Mouse (Mus musculus) megakaryocyte, embryonic 14.5 days (primary cell): ENCODE results near the gene Sh2d5. TPM values are rescaled to one million over a fixed set of nuclear protein-coding genes. Genes with fewer than 3 reads are reported as not detected.

ENCODE experiments used
- H3K27me3 ChIP-seq: replicated peaks from 2 replicates; pipeline ENCODE3; 2012; ENCODE audit warnings: inconsistent platforms
- H3K36me3 ChIP-seq: replicated peaks from 2 replicates; pipeline ENCODE3; 2012; ENCODE audit warnings: low read length, inconsistent platforms, mixed read lengths
- H3K4me1 ChIP-seq: 2 replicates; pipeline ENCODE4 v1.6.1; 2012; ENCODE audit warnings: inconsistent platforms
- H3K4me3 ChIP-seq: replicated peaks from 2 replicates; pipeline ENCODE3; 2012; ENCODE audit warnings: moderate library complexity, mild to moderate bottlenecking, inconsistent platforms
- H3K9me3 ChIP-seq: 2 replicates; pipeline ENCODE4 v1.6.1; 2012; ENCODE audit warnings: inconsistent platforms
- FLI1 ChIP-seq: IDR thresholded peaks from 2 replicates; pipeline ENCODE4 v1.6.1; 2012; ENCODE audit warnings: low read length, inconsistent platforms, mixed read lengths
- GATA1 ChIP-seq: IDR thresholded peaks from 3 replicates; pipeline ENCODE4 v1.6.1; 2012; ENCODE audit warnings: mixed read lengths, low read length, inconsistent platforms, borderline replicate concordance
- polyA plus RNA-seq: library from polyadenylated mRNA; stranded (reverse); fragments of >175 nt; gene quantifications from 2 replicates; pipeline ENCODE4 v1.2.3, GENCODE M21; 2012; ENCODE audit warnings: low replicate concordance; ENCODE audit not compliant: insufficient read depth

Gene Sh2d5
- polyA plus RNA-seq, 1 experiment, result 11.4 TPM

- no peaks in the 10 kb centered on the region for H3K27me3 ChIP-seq
- peaks cover 64% of the 10 kb centered on the region for H3K36me3 ChIP-seq
- no peaks in the 10 kb centered on the region for H3K9me3 ChIP-seq
- peaks cover 49% of the 10 kb centered on the region for H3K4me1 ChIP-seq
- TF ChIP-seq GATA1 (no peak), FLI1 (no peak)
- no peak overlapping the region for H3K4me3 ChIP-seq
Measured at GRCm38 (mm10) chr4:138307739-138308138, 57.5 kb downstream of the Sh2d5 start.

- Histone ChIP-seq H3K36me3 (peaks cover 90% of the 10 kb centered on the region), H3K9me3 (no peaks in the 10 kb centered on the region), H3K4me1 (peaks cover 29% of the 10 kb centered on the region), H3K27me3 (no peaks in the 10 kb centered on the region), H3K4me3 (no peak overlapping the region)
- TF ChIP-seq FLI1 (no peak), GATA1 (no peak)
Measured at GRCm38 (mm10) chr4:138310311-138310910, 60.2 kb downstream of the Sh2d5 start.

Other genes with a start within 250 kb of the Sh2d5 start
- 14.0 and 53.0 TPM in 2 replicates for gene Hp1bp3, start 34.1 kb upstream of the Sh2d5 start, polyA plus RNA-seq
- 1.4 and 1.7 TPM in 2 replicates for gene Kif17, start within 50 bp of the Sh2d5 start, polyA plus RNA-seq
- 151 and 161 TPM in 2 replicates for gene Ddost, start 54.3 kb downstream of the Sh2d5 start, polyA plus RNA-seq
- gene Pink1, start 75.9 kb downstream of the Sh2d5 start, polyA plus RNA-seq, result 11.2 and 33.2 TPM in 2 replicates
- 11.2 and 14.9 TPM in 2 replicates for gene Cda, start 117.6 kb downstream of the Sh2d5 start, polyA plus RNA-seq
- not detected in 2 replicates for gene Fam43b, start 146.1 kb downstream of the Sh2d5 start, polyA plus RNA-seq
- gene Mul1, start 184.3 kb downstream of the Sh2d5 start, polyA plus RNA-seq, result 3.4 and 21.8 TPM in 2 replicates
- gene Camk2n1, start 203.9 kb downstream of the Sh2d5 start, polyA plus RNA-seq, result 0.13 and 1.2 TPM in 2 replicates